Mouse (Mus musculus) erythroblast, embryonic 14.5 days (primary cell): ENCODE data around the gene Pgm5.

Experiments
- GATA1 ChIP-seq: IDR thresholded peaks from 2 replicates; pipeline ENCODE4 v1.6.1; 2012; ENCODE audit warnings: low read length, inconsistent platforms, mixed read lengths
- TAL1 ChIP-seq: IDR thresholded peaks from 3 replicates; pipeline ENCODE4 v1.6.1; 2012; ENCODE audit warnings: low read length, inconsistent platforms, mixed read lengths

- TF ChIP-seq TAL1 (no peak), GATA1 (no peak)
Measured at GRCm38 (mm10) chr19:24797606-24798005, 64.0 kb downstream of the Pgm5 start.
